26 mouse cellular contexts compared by ENCODE assay signal in the genomic region with DNA sequence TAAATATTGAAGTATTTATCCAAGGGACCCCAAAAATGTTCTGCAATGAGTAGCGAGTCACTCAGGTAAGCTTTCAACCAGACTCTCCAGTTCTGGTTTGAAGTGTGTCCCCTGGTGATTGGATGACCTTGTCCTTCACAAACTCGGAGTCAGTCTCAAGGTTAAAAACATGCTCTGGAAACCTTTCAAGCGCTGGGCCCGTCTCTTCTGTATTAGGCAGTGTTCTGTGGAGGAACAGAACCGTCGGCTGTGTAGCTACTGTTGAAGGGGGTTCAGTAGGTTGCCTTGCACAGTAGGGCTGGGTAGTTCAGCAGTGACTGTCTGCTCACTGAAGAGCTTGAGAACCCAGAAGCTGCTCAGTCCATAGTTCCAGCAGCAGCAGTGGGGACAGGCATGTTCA. TPM values are rescaled to one million over a fixed set of nuclear protein-coding genes. Genes with fewer than 3 reads are reported as not detected.
"Had no signal": no experiment of that assay in that cellular context is flagged by ENCODE, and none has a peak within 500 bp of the region (broad histone marks: within the 10 kb centered on the region; RNA-seq: fewer than 3 reads in every experiment).

No protein-coding gene starts in this region.

- DNase-seq: kidney, adult 18-20 months; kidney, postnatal 36 days; liver; lung, adult 18-20 months; lung, postnatal 10 days; lung, postnatal 36 days; thymus, adult 2 months; thymus, postnatal 14 days; thymus, postnatal 4 days had no signal

- H3K36me3 ChIP-seq: limb, embryonic 10.5 days; limb, embryonic 13.5 days; liver, embryonic 12.5 days; liver, embryonic 15.5 days; lung, embryonic 15.5 days; neural tube, embryonic 12.5 days; neural tube, embryonic 15.5 days had no signal

- H3K9me3 ChIP-seq: limb, embryonic 10.5 days; limb, embryonic 13.5 days; liver, embryonic 12.5 days; liver, embryonic 15.5 days; lung, embryonic 15.5 days; neural tube, embryonic 12.5 days; neural tube, embryonic 15.5 days had no signal

- H3K27me3 ChIP-seq: liver, embryonic 12.5 days; liver, embryonic 15.5 days; lung, embryonic 15.5 days; neural tube, embryonic 12.5 days; neural tube, embryonic 15.5 days had no signal

- H3K27ac ChIP-seq: kidney, postnatal 0 days; limb, embryonic 10.5 days; limb, embryonic 13.5 days; liver, embryonic 12.5 days; liver, embryonic 15.5 days; lung, embryonic 15.5 days; neural tube, embryonic 12.5 days; neural tube, embryonic 15.5 days had no signal

- H3K4me3 ChIP-seq: limb, embryonic 10.5 days; limb, embryonic 13.5 days; liver, embryonic 12.5 days; liver, embryonic 15.5 days; lung, embryonic 15.5 days; neural tube, embryonic 12.5 days; neural tube, embryonic 15.5 days had no signal

RNA-seq across cellular contexts. Expression of gene 4930595D18Rik, which starts 29.6 kb away (rescaled TPM):
- total RNA-seq: left cerebral cortex, postnatal 25 days; megakaryocyte progenitor cell, adult 5-6 weeks; megakaryocyte-erythroid progenitor cell, adult 5-6 weeks had no signal
- polyA plus RNA-seq: kidney, embryonic 14.5 days; kidney, postnatal 0 days; limb, embryonic 10.5 days; limb, embryonic 13.5 days; liver, embryonic 12.5 days; liver, embryonic 15.5 days; lung, embryonic 15.5 days; midbrain, embryonic 11.5 days; midbrain, embryonic 14.5 days; neural tube, embryonic 12.5 days; neural tube, embryonic 15.5 days; small intestine, adult 2 months; spleen, adult 2 months; stomach, embryonic 16.5 days; thymus, adult 2 months had no signal
